Mouse (Mus musculus): Measurements from ENCODE around the gene Polrmt. TPM values are rescaled to one million over a fixed set of nuclear protein-coding genes. Genes with fewer than 3 reads are reported as not detected.

Polrmt gene
- 34.9 and 36.7 TPM in 2 replicates for polyA plus RNA-seq (2014; fragmentation: Nextera tagmentation; extraction: Ambion mirVana)

- 3% methylated on average over 38 of the region's 38 CpGs for WGBS
- Histone ChIP-seq H3K9ac (replicated peaks; ENCODE audit: low read depth, low read length) (peak within 1 kb of the TSS; percentile 51), H3K27me3 (ENCODE audit: control insufficient read depth, insufficient read depth, low read length) (no peaks in the 10 kb centered on the region), H3K4me1 (ENCODE audit: control insufficient read depth, insufficient read depth, low read length) (0 out of 2 replicates have a peak, but pooled peaks cover 9% of the 10 kb centered on the region), H3K27ac (ENCODE audit: low read depth, low read length) (no peak within 1 kb of the TSS), H3K4me2 (ENCODE audit: low read depth, low read length) (peak within 1 kb of the TSS; percentile 75), H3K9me3 (ENCODE audit: control insufficient read depth, low read length) (no peaks in the 10 kb centered on the region), H3K4me3 (ENCODE audit: low read depth, low read length) (peak within 1 kb of the TSS; percentile 62), H3K36me3 (ENCODE audit: control insufficient read depth, insufficient read depth, low read length) (peaks cover 24% of the 10 kb centered on the region)
- peak; percentile 95 for ATAC-seq (ENCODE audit: low read depth)
These were observed at the start of gene Polrmt for GRCm38 (mm10) chr10:79745898-79746773. Gene Polrmt, minus strand, starts transcription at chr10:79746581.

GRCm38 (mm10) chr10:79795905-79796304 lies 49.5 kb upstream of the Polrmt start:
- H3K27ac ChIP-seq (ENCODE audit: low read depth, low read length): no peak overlapping the region
- peaks cover 19% of the 10 kb centered on the region for H3K4me1 ChIP-seq (ENCODE audit: control insufficient read depth, insufficient read depth, low read length)
- H3K9me3 ChIP-seq (ENCODE audit: control insufficient read depth, low read length): no peaks in the 10 kb centered on the region
- H3K4me2 ChIP-seq (ENCODE audit: low read depth, low read length): no peak overlapping the region; the same call in 1 of the 2 replicates
- no peak overlapping the region for H3K4me3 ChIP-seq (ENCODE audit: low read depth, low read length)
- WGBS: 99% methylated on average over 3 of the region's 3 CpGs
- no peak overlapping the region for H3K9ac ChIP-seq (replicated peaks; ENCODE audit: low read depth, low read length)
- H3K36me3 ChIP-seq (ENCODE audit: control insufficient read depth, insufficient read depth, low read length): no peaks in the 10 kb centered on the region
- ATAC-seq (ENCODE audit: low read depth): no peak
- H3K27me3 ChIP-seq (ENCODE audit: control insufficient read depth, insufficient read depth, low read length): no peaks in the 10 kb centered on the region; the same call in 1 of the 2 replicates

- peak overlapping the region; percentile 97 for H3K9ac ChIP-seq (replicated peaks; ENCODE audit: low read depth, low read length)
- peak; percentile 6 for ATAC-seq (ENCODE audit: low read depth)
- peaks cover 19% of the 10 kb centered on the region for H3K4me1 ChIP-seq (ENCODE audit: control insufficient read depth, insufficient read depth, low read length)
- no peaks in the 10 kb centered on the region for H3K36me3 ChIP-seq (ENCODE audit: control insufficient read depth, insufficient read depth, low read length)
- peak overlapping the region; percentile 85 for H3K4me3 ChIP-seq (ENCODE audit: low read depth, low read length)
- H3K27ac ChIP-seq (ENCODE audit: low read depth, low read length): peak overlapping the region; percentile 88
- peak overlapping the region; percentile 80 for H3K4me2 ChIP-seq (ENCODE audit: low read depth, low read length)
- no peaks in the 10 kb centered on the region; the same call in 1 of the 2 replicates for H3K27me3 ChIP-seq (ENCODE audit: control insufficient read depth, insufficient read depth, low read length)
- 5% methylated on average over 10 of the region's 10 CpGs for WGBS
- H3K9me3 ChIP-seq (ENCODE audit: control insufficient read depth, low read length): no peaks in the 10 kb centered on the region
These were observed 48.1 kb upstream of the Polrmt start for GRCm38 (mm10) chr10:79794491-79794931.

GRCm38 (mm10) chr10:79793738-79794490 lies 47.5 kb upstream of the Polrmt start:
- Histone ChIP-seq H3K9ac (replicated peaks; ENCODE audit: low read depth, low read length) (peak overlapping the region; percentile 97), H3K27me3 (ENCODE audit: control insufficient read depth, insufficient read depth, low read length) (no peaks in the 10 kb centered on the region; the same call in 1 of the 2 replicates), H3K4me2 (ENCODE audit: low read depth, low read length) (peak overlapping the region; percentile 80), H3K4me1 (ENCODE audit: control insufficient read depth, insufficient read depth, low read length) (peaks cover 19% of the 10 kb centered on the region), H3K36me3 (ENCODE audit: control insufficient read depth, insufficient read depth, low read length) (no peaks in the 10 kb centered on the region), H3K4me3 (ENCODE audit: low read depth, low read length) (peak overlapping the region; percentile 85), H3K9me3 (ENCODE audit: control insufficient read depth, low read length) (no peaks in the 10 kb centered on the region), H3K27ac (ENCODE audit: low read depth, low read length) (peak overlapping the region; percentile 88)
- peak; percentile 57 for ATAC-seq (ENCODE audit: low read depth)
- under 1% methylated on average over 38 of the region's 38 CpGs for WGBS

GRCm38 (mm10) chr10:79793051-79793737 lies 46.8 kb upstream of the Polrmt start, which contains the start of gene Palm:
Gene Palm, plus strand, starts transcription at chr10:79793572.
- Histone ChIP-seq H3K9me3 (ENCODE audit: control insufficient read depth, low read length) (no peaks in the 10 kb centered on the region), H3K27me3 (ENCODE audit: control insufficient read depth, insufficient read depth, low read length) (no peaks in the 10 kb centered on the region; the same call in 1 of the 2 replicates), H3K4me2 (ENCODE audit: low read depth, low read length) (peak within 1 kb of the TSS; percentile 80), H3K4me1 (ENCODE audit: control insufficient read depth, insufficient read depth, low read length) (peaks cover 19% of the 10 kb centered on the region), H3K36me3 (ENCODE audit: control insufficient read depth, insufficient read depth, low read length) (no peaks in the 10 kb centered on the region), H3K27ac (ENCODE audit: low read depth, low read length) (peak within 1 kb of the TSS; percentile 88), H3K4me3 (ENCODE audit: low read depth, low read length) (peak within 1 kb of the TSS; percentile 85), H3K9ac (replicated peaks; ENCODE audit: low read depth, low read length) (peak within 1 kb of the TSS; percentile 97)
- peak; percentile 73 for ATAC-seq (ENCODE audit: low read depth)
- 5% methylated on average over 51 of the region's 51 CpGs for WGBS

- Histone ChIP-seq H3K4me1 (ENCODE audit: control insufficient read depth, insufficient read depth, low read length) (peaks cover 18% of the 10 kb centered on the region), H3K9me3 (ENCODE audit: control insufficient read depth, low read length) (no peaks in the 10 kb centered on the region), H3K4me2 (ENCODE audit: low read depth, low read length) (no peak overlapping the region), H3K36me3 (ENCODE audit: control insufficient read depth, insufficient read depth, low read length) (no peaks in the 10 kb centered on the region), H3K9ac (replicated peaks; ENCODE audit: low read depth, low read length) (no peak overlapping the region), H3K4me3 (ENCODE audit: low read depth, low read length) (no peak overlapping the region), H3K27me3 (ENCODE audit: control insufficient read depth, insufficient read depth, low read length) (no peaks in the 10 kb centered on the region; the same call in 1 of the 2 replicates), H3K27ac (ENCODE audit: low read depth, low read length) (no peak overlapping the region)
- WGBS: 87% methylated on average over 5 of the region's 5 CpGs
- ATAC-seq (ENCODE audit: low read depth): no peak
These were observed 46.1 kb upstream of the Polrmt start for GRCm38 (mm10) chr10:79792339-79793040.

GRCm38 (mm10) chr10:79790861-79791260 lies 44.5 kb upstream of the Polrmt start, which contains the start of gene Prss57:
Gene Prss57, minus strand, starts transcription at chr10:79790961.
- Histone ChIP-seq H3K9ac (replicated peaks; ENCODE audit: low read depth, low read length) (no peak within 1 kb of the TSS), H3K9me3 (ENCODE audit: control insufficient read depth, low read length) (no peaks in the 10 kb centered on the region), H3K27ac (ENCODE audit: low read depth, low read length) (no peak within 1 kb of the TSS), H3K36me3 (ENCODE audit: control insufficient read depth, insufficient read depth, low read length) (no peaks in the 10 kb centered on the region), H3K4me2 (ENCODE audit: low read depth, low read length) (no peak within 1 kb of the TSS), H3K4me3 (ENCODE audit: low read depth, low read length) (no peak within 1 kb of the TSS), H3K27me3 (ENCODE audit: control insufficient read depth, insufficient read depth, low read length) (no peaks in the 10 kb centered on the region; the same call in 1 of the 2 replicates), H3K4me1 (ENCODE audit: control insufficient read depth, insufficient read depth, low read length) (peaks cover 11% of the 10 kb centered on the region)
- ATAC-seq (ENCODE audit: low read depth): no peak
- WGBS: 86% methylated on average over 4 of the region's 4 CpGs

GRCm38 (mm10) chr10:79789581-79789980 lies 43.2 kb upstream of the Polrmt start:
- no peak overlapping the region for H3K9ac ChIP-seq (replicated peaks; ENCODE audit: low read depth, low read length)
- H3K4me2 ChIP-seq (ENCODE audit: low read depth, low read length): no peak overlapping the region
- no peak overlapping the region for H3K27ac ChIP-seq (ENCODE audit: low read depth, low read length)
- WGBS: 63% methylated on average over 2 of the region's 2 CpGs
- H3K36me3 ChIP-seq (ENCODE audit: control insufficient read depth, insufficient read depth, low read length): no peaks in the 10 kb centered on the region
- H3K27me3 ChIP-seq (ENCODE audit: control insufficient read depth, insufficient read depth, low read length): no peaks in the 10 kb centered on the region; the same call in 1 of the 2 replicates
- no peaks in the 10 kb centered on the region for H3K9me3 ChIP-seq (ENCODE audit: control insufficient read depth, low read length)
- peaks cover 3% of the 10 kb centered on the region; the same call in 1 of the 2 replicates for H3K4me1 ChIP-seq (ENCODE audit: control insufficient read depth, insufficient read depth, low read length)
- ATAC-seq (ENCODE audit: low read depth): no peak
- no peak overlapping the region for H3K4me3 ChIP-seq (ENCODE audit: low read depth, low read length)

Data from neural tube, embryonic 14.5 days (tissue).